ENCODE assay signal across 8 mouse cellular contexts in the genomic region with DNA sequence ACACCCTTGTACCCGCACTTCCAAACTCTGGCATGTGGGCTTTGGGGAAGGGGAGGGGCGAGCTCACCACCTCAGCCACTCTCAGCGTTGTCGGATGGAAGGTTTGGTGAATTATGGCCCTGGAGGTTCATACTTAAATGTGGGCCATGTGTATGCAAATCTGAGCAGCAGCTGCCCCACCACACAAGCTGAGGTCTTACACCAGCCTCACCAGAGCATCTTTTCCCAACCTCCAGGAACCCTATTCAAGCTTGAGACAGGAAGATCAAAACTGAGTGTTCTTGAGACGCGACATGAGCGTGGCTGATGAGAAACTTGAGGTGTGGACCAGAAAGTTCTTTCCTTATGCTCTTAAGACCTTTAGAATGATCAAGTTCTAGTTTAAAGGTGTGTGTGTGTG. TPM values are rescaled to one million over a fixed set of nuclear protein-coding genes. Genes with fewer than 3 reads are reported as not detected.
A peak's percentile ranks its signal among the peaks of the same experiment; 100 is the strongest.
DNase-seq lines count a peak whose midpoint lies in the region; ATAC-seq and TF ChIP-seq lines count a peak whose summit lies in the region.

No protein-coding gene starts in this region.

- H3K36me3 ChIP-seq in kidney, embryonic 14.5 days (ENCODE audit: control insufficient read depth, insufficient read depth, low read length) = no peaks in the 10 kb centered on the region
- H3K36me3 ChIP-seq in hindbrain, embryonic 16.5 days (ENCODE audit: control insufficient read depth, insufficient read depth, low read length) = no peaks in the 10 kb centered on the region

- peak overlapping the region; percentile 41; the same call in 1 of the 2 replicates for H3K4me3 ChIP-seq in kidney, embryonic 14.5 days (ENCODE audit: low read length)
- H3K4me3 ChIP-seq in bone marrow macrophage, adult 2 months (ENCODE audit: insufficient read depth, low read length) = peak overlapping the region; percentile 2; the same call in 1 of the 2 replicates
- H3K4me3 ChIP-seq in hindbrain, embryonic 16.5 days (ENCODE audit: low read length) = no peak overlapping the region

- H3K9me3 ChIP-seq in kidney, embryonic 14.5 days (ENCODE audit: control insufficient read depth, low read length) = no peaks in the 10 kb centered on the region
- no peaks in the 10 kb centered on the region for H3K9me3 ChIP-seq in hindbrain, embryonic 16.5 days (ENCODE audit: control insufficient read depth, low read length)

- H3K4me2 ChIP-seq in kidney, embryonic 14.5 days (replicated peaks; ENCODE audit: low read depth, low read length) = peak overlapping the region; percentile 93; the same call in 1 of the 2 replicates
- peak overlapping the region; percentile 84 for H3K4me2 ChIP-seq in hindbrain, embryonic 16.5 days (ENCODE audit: low read length)

- ATAC-seq in kidney, embryonic 14.5 days (ENCODE audit: low FRiP score, low TSS enrichment) = no peak
- no peak for ATAC-seq in hindbrain, embryonic 16.5 days

- 36% methylated on average over 7 of the region's 7 CpGs for WGBS in kidney, embryonic 14.5 days
- WGBS in hindbrain, embryonic 16.5 days = 37% methylated on average over 7 of the region's 7 CpGs

- H3K27ac ChIP-seq in kidney, embryonic 14.5 days (ENCODE audit: low read depth, low read length) = no peak overlapping the region
- H3K27ac ChIP-seq in bone marrow macrophage, adult 2 months (ENCODE audit: insufficient read depth, low read depth, low read length) = no peak overlapping the region
- H3K27ac ChIP-seq in hindbrain, embryonic 16.5 days (ENCODE audit: low read depth, low read length) = no peak overlapping the region

- TF ChIP-seq CTCF in bone marrow macrophage, adult 2 months (IDR thresholded peaks at IDR 0.05; ENCODE audit: low read depth, low read length) = no peak

- peaks cover 29% of the 10 kb centered on the region for H3K27me3 ChIP-seq in kidney, embryonic 14.5 days (ENCODE audit: control insufficient read depth, insufficient read depth, low read length)
- peaks cover 22% of the 10 kb centered on the region for H3K27me3 ChIP-seq in hindbrain, embryonic 16.5 days (replicated peaks; ENCODE audit: control insufficient read depth, insufficient read depth, low read length)

- no peak overlapping the region; the same call in 1 of the 2 replicates for H3K9ac ChIP-seq in kidney, embryonic 14.5 days (ENCODE audit: low read depth, low read length)
- H3K9ac ChIP-seq in hindbrain, embryonic 16.5 days (ENCODE audit: low read depth, low read length) = no peak overlapping the region

- no peak for TF ChIP-seq POLR2A in bone marrow macrophage, adult 2 months (IDR thresholded peaks at IDR 0.05; ENCODE audit: borderline replicate concordance, low read depth, low read length)

- DNase-seq in kidney, adult 9 months = no peak
- peak; percentile 37 for DNase-seq in neural tube, embryonic 10.5 days (ENCODE audit: extremely low spot score, low spot score)
- DNase-seq in urinary bladder, postnatal 10 days (ENCODE audit: low spot score) = no peak
- DNase-seq in layer of hippocampus, adult 9-10 months (ENCODE audit: low spot score) = no peak
- no peak for DNase-seq in layer of hippocampus, adult 9-11 months

- peaks cover 8% of the 10 kb centered on the region; the same call in 1 of the 2 replicates for H3K4me1 ChIP-seq in kidney, embryonic 14.5 days (ENCODE audit: control insufficient read depth, insufficient read depth, low read length)
- H3K4me1 ChIP-seq in bone marrow macrophage, adult 2 months (ENCODE audit: control insufficient read depth, insufficient read depth, low read length) = peaks cover 10% of the 10 kb centered on the region
- H3K4me1 ChIP-seq in hindbrain, embryonic 16.5 days (ENCODE audit: control insufficient read depth, insufficient read depth, low read depth, low read length) = peaks cover 15% of the 10 kb centered on the region

RNA-seq across cellular contexts. Expression of gene Cbr3, which starts 1.4 kb away (rescaled TPM):
- polyA plus RNA-seq in kidney, embryonic 14.5 days (2014; fragmentation: Nextera tagmentation; extraction: Ambion mirVana) = 3.4 and 4.1 TPM in 2 replicates
- polyA plus RNA-seq in bone marrow macrophage, adult 2 months (2012; ENCODE audit: insufficient read depth, insufficient read length, missing spikeins) = 33.8 and 36.3 TPM in 2 replicates
- 2.6 and 4.1 TPM in 2 replicates for polyA plus RNA-seq in hindbrain, embryonic 16.5 days (2015; fragmentation: Nextera tagmentation; extraction: Ambion mirVana)

RNA-seq across cellular contexts. Expression of gene Dop1b, which starts 27.3 kb away (rescaled TPM):
- polyA plus RNA-seq in kidney, embryonic 14.5 days (2014; fragmentation: Nextera tagmentation; extraction: Ambion mirVana) = 21.4 and 21.6 TPM in 2 replicates
- polyA plus RNA-seq in bone marrow macrophage, adult 2 months (2012; ENCODE audit: insufficient read depth, insufficient read length, missing spikeins) = 47.2 and 58.5 TPM in 2 replicates
- 36.9 and 45.2 TPM in 2 replicates for polyA plus RNA-seq in hindbrain, embryonic 16.5 days (2015; fragmentation: Nextera tagmentation; extraction: Ambion mirVana)

RNA-seq across cellular contexts. Expression of gene Gm5678, which starts 56.5 kb away (rescaled TPM):
- polyA plus RNA-seq in kidney, embryonic 14.5 days (2014; fragmentation: Nextera tagmentation; extraction: Ambion mirVana) = not detected in 2 replicates
- polyA plus RNA-seq in bone marrow macrophage, adult 2 months (2012; ENCODE audit: insufficient read depth, insufficient read length, missing spikeins) = not detected in 2 replicates
- polyA plus RNA-seq in hindbrain, embryonic 16.5 days (2015; fragmentation: Nextera tagmentation; extraction: Ambion mirVana) = not detected in 2 replicates
